Mouse (Mus musculus): ENCODE data around the gene Sap30.

DNA sequence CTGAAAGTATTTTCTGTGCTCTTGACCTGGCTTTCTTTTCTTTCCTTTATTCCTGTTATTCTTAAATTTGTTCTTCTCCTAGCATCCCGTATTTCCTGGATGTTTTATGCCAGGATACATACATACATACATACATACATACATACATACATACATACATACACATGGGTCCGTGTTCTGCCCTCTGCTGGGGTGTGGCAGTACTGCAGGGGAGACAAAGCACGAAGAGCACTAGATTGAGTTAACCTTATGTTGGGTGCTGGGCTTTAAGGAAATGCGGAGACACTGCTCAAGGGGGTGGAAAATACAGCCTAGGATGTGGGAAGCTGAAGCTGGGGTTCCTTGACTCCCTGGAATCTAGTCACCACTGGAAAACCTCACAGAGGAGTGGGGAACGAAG lies 16.0 kb upstream of the Sap30 start:
- TF ChIP-seq CTCF (IDR thresholded peaks at IDR 0.05; ENCODE audit: low read depth) (peak; percentile 83), EP300 (IDR thresholded peaks at IDR 0.05; ENCODE audit: low read depth) (no peak)

Measured in heart, postnatal 0 days (tissue).